Mouse (Mus musculus) megakaryocyte-erythroid progenitor cell, adult 5 weeks (primary cell): ENCODE results near the gene Acy3. TPM values are rescaled to one million over a fixed set of nuclear protein-coding genes. Genes with fewer than 3 reads are reported as not detected.

Experiments
- polyA plus RNA-seq: library from polyadenylated mRNA; stranded (reverse); fragments of >175 nt; gene quantifications from 2 replicates; pipeline ENCODE4 v1.2.3, GENCODE M21; 2012

Acy3 gene
- polyA plus RNA-seq = 7.7 and 8.3 TPM in 2 replicates

DNA sequence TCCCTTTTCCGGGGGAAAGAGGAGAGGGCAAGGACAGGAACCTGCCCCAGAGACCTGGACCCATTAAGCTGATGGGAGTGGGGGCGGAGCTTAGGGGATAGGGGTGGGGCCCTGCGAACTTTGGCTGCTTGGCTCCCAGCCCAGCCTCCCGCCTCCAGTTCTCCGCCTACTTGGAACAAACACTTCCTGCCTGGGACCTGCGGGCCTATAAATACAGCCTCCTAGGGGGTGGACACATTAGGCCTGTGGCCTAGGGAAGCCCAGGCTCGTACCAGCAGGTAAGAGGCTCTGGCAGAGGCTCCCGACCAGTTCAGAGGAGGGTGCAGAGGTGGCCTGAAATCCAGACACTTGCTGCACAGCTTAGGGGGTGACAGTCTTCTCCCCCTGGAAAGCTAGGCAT is at the start of gene Acy3:
TSS of gene Acy3 (plus strand) at position 237 of the 400 bp plus-strand sequence.

DNA sequence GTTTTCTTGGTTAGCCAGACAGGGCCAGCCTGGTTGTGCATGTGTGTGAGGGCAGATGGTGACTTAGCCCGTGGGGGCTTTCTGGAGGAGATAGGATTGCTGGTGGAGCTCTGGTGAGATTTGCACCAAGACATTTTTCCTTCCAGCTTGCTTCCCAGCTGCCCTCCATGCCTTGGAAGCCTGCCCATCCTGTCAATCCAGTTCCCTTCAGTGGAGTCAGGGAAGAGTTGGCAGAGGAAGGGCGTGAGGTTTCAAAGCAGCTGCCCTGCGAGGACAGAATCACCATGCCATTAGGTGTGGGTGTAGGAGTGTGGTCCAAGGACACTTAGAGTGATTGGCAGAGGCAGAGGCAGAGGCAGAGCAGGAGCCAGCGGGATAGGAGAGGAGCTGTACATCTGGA is 27.9 kb upstream of the Acy3 start, which contains the start of gene Aldh3b3:
TSS of gene Aldh3b3 (plus strand) at position 176 of the 400 bp plus-strand sequence.

DNA sequence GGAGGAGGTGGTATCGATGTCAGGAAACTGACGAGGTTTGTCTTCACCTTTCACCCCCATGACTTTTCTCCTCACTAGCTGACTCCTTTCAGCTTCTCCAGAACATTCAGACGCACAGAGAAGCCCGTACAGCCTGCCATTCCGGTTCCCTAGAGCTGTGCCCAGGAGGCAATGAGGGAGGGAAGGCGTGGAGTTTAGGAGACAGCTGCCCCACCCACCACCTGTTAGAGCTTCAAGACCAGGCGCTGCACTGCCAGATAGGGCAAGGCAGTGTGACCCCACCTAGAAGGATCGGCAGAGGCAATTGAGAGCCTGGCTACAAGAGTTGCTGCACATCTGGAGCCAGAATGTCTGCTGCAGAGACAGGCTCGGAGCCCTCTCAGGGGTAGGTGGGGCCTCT is 14.1 kb upstream of the Acy3 start, which contains the start of gene Aldh3b2:
TSS of gene Aldh3b2 (plus strand) at position 100 of the 400 bp plus-strand sequence.

DNA sequence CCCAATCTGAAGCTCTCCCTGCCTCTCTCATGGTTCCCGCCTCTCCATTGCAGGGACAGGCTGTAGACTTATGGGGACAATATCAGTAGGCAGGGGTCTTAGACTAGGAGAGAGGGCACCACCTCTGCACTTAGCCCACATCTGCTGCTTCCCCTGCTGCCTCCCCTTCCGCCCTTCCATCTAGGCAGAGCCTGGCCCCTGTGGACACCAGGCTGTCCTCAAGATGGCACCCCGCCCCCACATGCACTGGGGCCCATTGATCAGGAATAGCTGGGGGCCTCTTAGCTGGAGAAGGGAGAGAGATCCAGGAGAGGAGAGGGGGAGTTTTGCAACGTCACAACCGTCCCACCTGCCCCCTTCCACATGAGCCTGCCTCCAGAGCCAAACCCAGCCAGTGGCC is 6.0 kb downstream of the Acy3 start, which contains the start of gene Tbx10:
TSS of gene Tbx10 (plus strand) at position 337 of the 400 bp plus-strand sequence.

DNA sequence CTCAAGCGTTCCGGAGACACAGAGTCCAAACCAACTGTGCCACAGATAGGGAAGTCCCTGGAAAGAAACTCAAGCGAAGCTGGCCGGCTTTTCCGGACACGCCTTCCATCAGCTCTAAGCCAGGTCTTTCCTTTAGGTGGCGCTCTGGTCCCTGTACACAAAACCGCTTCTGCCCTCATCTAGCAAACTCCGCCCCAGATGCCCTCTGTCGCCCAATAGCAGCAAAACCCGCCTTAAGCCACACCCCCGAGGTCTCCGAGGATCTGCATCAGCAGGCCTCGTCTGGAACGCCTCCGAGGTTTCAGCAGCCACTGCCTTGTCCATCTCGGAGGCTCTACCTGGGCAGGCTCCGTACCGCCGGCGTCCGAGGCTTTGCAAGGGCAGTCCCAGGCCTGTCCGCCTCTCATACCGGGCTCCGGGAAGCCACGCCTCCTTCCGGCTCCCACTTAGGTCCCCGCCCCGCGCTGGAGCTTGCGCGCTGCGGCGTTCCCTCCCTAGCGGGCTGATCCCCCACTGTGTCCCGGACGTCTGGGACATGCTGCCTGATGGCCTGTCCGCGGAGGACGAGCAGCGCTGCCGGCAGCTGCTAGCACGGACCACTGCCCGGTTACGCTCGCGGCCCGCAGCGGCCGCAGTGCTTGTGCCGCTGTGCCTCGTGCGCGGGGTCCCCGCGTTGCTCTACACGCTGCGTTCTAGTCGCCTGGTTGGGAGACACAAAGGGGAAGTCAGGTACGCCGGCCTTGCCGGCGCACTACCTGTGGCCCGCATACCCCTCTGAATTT is 13.9 kb downstream of the Acy3 start, which contains the start of the genes Nudt8 and Gm49405:
TSS of gene Nudt8 (plus strand) at position 462 of the 782 bp plus-strand sequence.
TSS of gene Gm49405 (plus strand) at position 508 of the 782 bp plus-strand sequence.

DNA sequence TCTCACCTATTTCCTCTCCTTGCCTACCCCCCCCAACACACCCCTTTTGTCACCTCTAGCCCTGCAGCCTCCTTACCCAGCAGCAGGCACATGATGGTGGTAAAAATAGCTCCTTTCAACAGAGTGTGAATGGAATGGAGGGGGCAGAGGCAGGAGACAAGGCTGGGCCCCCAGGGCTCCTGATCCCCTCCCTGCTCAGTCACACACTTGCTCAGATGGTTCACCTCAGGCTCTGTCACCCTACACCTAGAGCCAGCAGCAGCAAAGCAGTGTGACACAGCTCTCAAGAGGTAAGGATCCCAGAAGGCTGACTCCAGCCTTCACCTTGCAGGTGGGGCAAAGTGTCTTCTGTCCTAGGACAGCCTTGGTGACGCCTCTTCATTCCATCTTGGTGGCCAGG is 16.7 kb downstream of the Acy3 start, which contains the start of gene Doc2g:
TSS of gene Doc2g (plus strand) at position 202 of the 400 bp plus-strand sequence.

DNA sequence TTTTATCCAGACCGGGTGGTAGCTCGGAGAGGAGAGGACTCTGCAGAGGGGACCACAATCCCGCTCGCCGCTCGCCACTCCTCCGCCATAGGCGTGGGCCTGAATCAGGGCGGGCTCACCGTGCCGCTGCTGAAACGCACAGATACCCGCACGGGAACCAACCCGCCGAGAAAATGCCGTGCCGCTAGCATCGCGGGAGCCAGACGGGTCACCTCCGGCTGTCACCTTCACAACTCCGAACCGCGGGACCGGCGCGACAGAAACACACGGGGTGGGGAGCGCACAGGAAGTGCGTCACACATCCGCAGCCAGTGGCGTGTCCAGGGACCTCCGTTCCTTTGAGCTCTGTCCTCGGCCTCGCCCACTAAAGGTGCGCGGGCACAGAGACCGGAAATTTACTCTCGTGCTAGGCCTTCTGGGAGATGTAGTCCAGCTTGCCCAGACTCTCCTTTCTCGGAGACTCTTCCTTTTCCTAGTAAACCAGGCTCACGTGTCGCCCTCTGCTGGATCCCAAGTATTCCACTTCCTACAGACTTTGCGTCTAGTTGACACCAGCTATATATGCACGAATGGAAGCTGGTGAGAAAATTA is 26.2 kb downstream of the Acy3 start, which contains the start of gene Ndufv1:
TSS of gene Ndufv1 (minus strand) at position 375 of the 591 bp plus-strand sequence.

DNA sequence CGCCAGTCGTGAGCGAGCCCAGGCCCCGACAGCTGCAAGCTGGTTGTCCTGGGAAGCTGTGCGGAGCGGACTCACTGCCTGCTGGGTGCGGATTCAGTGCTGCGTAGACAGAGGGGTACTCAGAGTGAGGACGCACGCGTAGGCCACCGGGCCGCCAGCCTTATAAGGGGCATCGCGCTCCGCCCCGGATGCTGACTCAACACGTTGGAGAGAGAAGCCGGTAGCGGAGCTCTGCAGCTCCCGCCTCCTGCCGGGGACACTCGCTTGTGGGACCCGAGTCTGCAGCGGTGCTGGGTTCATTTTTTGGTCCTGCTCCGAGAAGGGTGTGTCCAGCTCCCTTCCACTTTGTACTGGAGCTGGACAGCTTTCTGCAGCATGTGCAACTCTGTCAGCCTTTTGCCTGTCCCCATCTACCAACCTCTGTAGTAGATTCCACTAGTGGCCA is 51.4 kb downstream of the Acy3 start, which contains the start of gene Gstp1:
TSS of gene Gstp1 (minus strand) at position 198 of the 445 bp plus-strand sequence.

Other genes starting within 250 kb of the Acy3 start
- 8.5 and 15.4 TPM in 2 replicates for gene Kmt5b, start 219.1 kb upstream of the Acy3 start, polyA plus RNA-seq
- 25.3 and 29.5 TPM in 2 replicates for gene Chka, start 134.8 kb upstream of the Acy3 start, polyA plus RNA-seq
- gene Tcirg1, start 79.4 kb upstream of the Acy3 start, polyA plus RNA-seq = 247 and 284 TPM in 2 replicates
- gene Ndufs8, start 73.8 kb upstream of the Acy3 start, polyA plus RNA-seq = 133 and 144 TPM in 2 replicates
- gene Aldh3b1, start 56.8 kb upstream of the Acy3 start, polyA plus RNA-seq = 5.0 and 8.2 TPM in 2 replicates
- 182 and 302 TPM in 2 replicates for gene Unc93b1, start 51.4 kb upstream of the Acy3 start, polyA plus RNA-seq
- 0.06 and 0.10 TPM in 2 replicates for gene Aldh3b3, start 27.9 kb upstream of the Acy3 start, polyA plus RNA-seq
- gene Aldh3b2, start 14.2 kb upstream of the Acy3 start, polyA plus RNA-seq = 0.24 TPM in 1 of 2 replicates, not detected in the other
- gene Tbx10, start 6.2 kb downstream of the Acy3 start, polyA plus RNA-seq = not detected in 2 replicates
- 14.7 and 18.3 TPM in 2 replicates for gene Nudt8, start 14.0 kb downstream of the Acy3 start, polyA plus RNA-seq
- gene Gm49405, start 14.1 kb downstream of the Acy3 start, polyA plus RNA-seq = 4.1 and 6.3 TPM in 2 replicates
- gene Doc2g, start 16.7 kb downstream of the Acy3 start, polyA plus RNA-seq = 10.4 and 16.4 TPM in 2 replicates
- 247 and 250 TPM in 2 replicates for gene Ndufv1, start 26.2 kb downstream of the Acy3 start, polyA plus RNA-seq
- 122 and 136 TPM in 2 replicates for gene Gstp1, start 51.4 kb downstream of the Acy3 start, polyA plus RNA-seq
- gene Gstp2, start 59.5 kb downstream of the Acy3 start, polyA plus RNA-seq = 1.7 TPM in 1 of 2 replicates, not detected in the other
- gene Gstp3, start 73.0 kb downstream of the Acy3 start, polyA plus RNA-seq = 0.79 and 1.2 TPM in 2 replicates
- not detected in 2 replicates for gene Cabp2, start 95.0 kb downstream of the Acy3 start, polyA plus RNA-seq
- 126 and 175 TPM in 2 replicates for gene Cdk2ap2, start 110.6 kb downstream of the Acy3 start, polyA plus RNA-seq
- 67.2 and 92.9 TPM in 2 replicates for gene Pitpnm1, start 113.4 kb downstream of the Acy3 start, polyA plus RNA-seq
- 114 and 132 TPM in 2 replicates for gene Aip, start 139.3 kb downstream of the Acy3 start, polyA plus RNA-seq
- gene Gpr152, start 153.2 kb downstream of the Acy3 start, polyA plus RNA-seq = 0.03 TPM in 1 of 2 replicates, not detected in the other
- gene Cabp4, start 157.5 kb downstream of the Acy3 start, polyA plus RNA-seq = 0.14 and 0.15 TPM in 2 replicates
- 166 and 202 TPM in 2 replicates for gene Coro1b, start 162.0 kb downstream of the Acy3 start, polyA plus RNA-seq
- 508 and 717 TPM in 2 replicates for gene Ptprcap, start 167.0 kb downstream of the Acy3 start, polyA plus RNA-seq
- 88.1 and 93.8 TPM in 2 replicates for gene Rps6kb2, start 176.8 kb downstream of the Acy3 start, polyA plus RNA-seq
- 5.7 and 6.3 TPM in 2 replicates for gene Carns1, start 188.9 kb downstream of the Acy3 start, polyA plus RNA-seq
- 58.6 and 71.5 TPM in 2 replicates for gene Tbc1d10c, start 204.7 kb downstream of the Acy3 start, polyA plus RNA-seq
- gene Ppp1ca, start 205.5 kb downstream of the Acy3 start, polyA plus RNA-seq = 614 and 638 TPM in 2 replicates
- gene Rad9a, start 215.1 kb downstream of the Acy3 start, polyA plus RNA-seq = 27.8 and 31.6 TPM in 2 replicates
- 12.5 and 17.5 TPM in 2 replicates for gene Clcf1, start 227.7 kb downstream of the Acy3 start, polyA plus RNA-seq
- 33.8 and 36.5 TPM in 2 replicates for gene AC109138.7, start 227.8 kb downstream of the Acy3 start, polyA plus RNA-seq
- 38.1 and 42.7 TPM in 2 replicates for gene Pold4, start 245.3 kb downstream of the Acy3 start, polyA plus RNA-seq